Mouse (Mus musculus): ENCODE results near the gene Dolpp1. TPM values are rescaled to one million over a fixed set of nuclear protein-coding genes. Genes with fewer than 3 reads are reported as not detected.

The Dolpp1 gene
- 24.2 and 28.7 TPM in 2 replicates for polyA plus RNA-seq (2012; ENCODE audit: insufficient read depth, insufficient read length, missing spikeins)

- Histone ChIP-seq H3K4me1 (ENCODE audit: control insufficient read depth, insufficient read depth, low read length) (peaks cover 33% of the 10 kb centered on the region), H3K27ac (ENCODE audit: insufficient read depth, low read depth, low read length) (peak within 1 kb of the TSS; percentile 79), H3K4me3 (ENCODE audit: insufficient read depth, low read length) (peak within 1 kb of the TSS; percentile 93)
- TF ChIP-seq POLR2A (IDR thresholded peaks at IDR 0.05; ENCODE audit: borderline replicate concordance, low read depth, low read length) = no peak
- no peak for TF ChIP-seq CTCF (IDR thresholded peaks at IDR 0.05; ENCODE audit: low read depth, low read length)
These were observed at the start of gene Dolpp1 for GRCm38 (mm10) chr2:30392114-30392576. Gene Dolpp1 (plus strand): TSS chr2:30392254.

- Histone ChIP-seq H3K27ac (ENCODE audit: insufficient read depth, low read depth, low read length) (no peak overlapping the region), H3K4me3 (ENCODE audit: insufficient read depth, low read length) (no peak overlapping the region), H3K4me1 (ENCODE audit: control insufficient read depth, insufficient read depth, low read length) (no peaks in the 10 kb centered on the region)
- TF ChIP-seq POLR2A (IDR thresholded peaks at IDR 0.05; ENCODE audit: borderline replicate concordance, low read depth, low read length) (no peak), CTCF (IDR thresholded peaks at IDR 0.05; ENCODE audit: low read depth, low read length) (no peak)
These were observed 49.5 kb upstream of the Dolpp1 start for GRCm38 (mm10) chr2:30342544-30342943.

GRCm38 (mm10) chr2:30343601-30344137 is 48.4 kb upstream of the Dolpp1 start:
- no peak overlapping the region for H3K4me3 ChIP-seq (ENCODE audit: insufficient read depth, low read length)
- H3K27ac ChIP-seq (ENCODE audit: insufficient read depth, low read depth, low read length) = no peak overlapping the region
- H3K4me1 ChIP-seq (ENCODE audit: control insufficient read depth, insufficient read depth, low read length) = no peaks in the 10 kb centered on the region
- TF ChIP-seq POLR2A (IDR thresholded peaks at IDR 0.05; ENCODE audit: borderline replicate concordance, low read depth, low read length) (no peak), CTCF (IDR thresholded peaks at IDR 0.05; ENCODE audit: low read depth, low read length) (no peak)

- no peak for TF ChIP-seq CTCF (IDR thresholded peaks at IDR 0.05; ENCODE audit: low read depth, low read length)
- no peak for TF ChIP-seq POLR2A (IDR thresholded peaks at IDR 0.05; ENCODE audit: borderline replicate concordance, low read depth, low read length)
- H3K27ac ChIP-seq (ENCODE audit: insufficient read depth, low read depth, low read length) = no peak overlapping the region
- H3K4me1 ChIP-seq (ENCODE audit: control insufficient read depth, insufficient read depth, low read length) = peaks cover 10% of the 10 kb centered on the region
- no peak overlapping the region for H3K4me3 ChIP-seq (ENCODE audit: insufficient read depth, low read length)
These were observed 45.9 kb upstream of the Dolpp1 start for GRCm38 (mm10) chr2:30345971-30346676.

GRCm38 (mm10) chr2:30349196-30349595 is 42.9 kb upstream of the Dolpp1 start:
- H3K27ac ChIP-seq (ENCODE audit: insufficient read depth, low read depth, low read length) = no peak overlapping the region
- H3K4me3 ChIP-seq (ENCODE audit: insufficient read depth, low read length) = no peak overlapping the region
- no peak for TF ChIP-seq POLR2A (IDR thresholded peaks at IDR 0.05; ENCODE audit: borderline replicate concordance, low read depth, low read length)
- TF ChIP-seq CTCF (IDR thresholded peaks at IDR 0.05; ENCODE audit: low read depth, low read length) = no peak
- H3K4me1 ChIP-seq (ENCODE audit: control insufficient read depth, insufficient read depth, low read length) = peaks cover 12% of the 10 kb centered on the region

- Histone ChIP-seq H3K4me1 (ENCODE audit: control insufficient read depth, insufficient read depth, low read length) (peaks cover 12% of the 10 kb centered on the region), H3K4me3 (ENCODE audit: insufficient read depth, low read length) (no peak overlapping the region), H3K27ac (ENCODE audit: insufficient read depth, low read depth, low read length) (no peak overlapping the region)
- TF ChIP-seq CTCF (IDR thresholded peaks at IDR 0.05; ENCODE audit: low read depth, low read length) (no peak), POLR2A (IDR thresholded peaks at IDR 0.05; ENCODE audit: borderline replicate concordance, low read depth, low read length) (no peak)
These were observed 40.9 kb upstream of the Dolpp1 start for GRCm38 (mm10) chr2:30351149-30351548.

- H3K4me3 ChIP-seq (ENCODE audit: insufficient read depth, low read length) = no peak overlapping the region
- TF ChIP-seq POLR2A (IDR thresholded peaks at IDR 0.05; ENCODE audit: borderline replicate concordance, low read depth, low read length) (no peak), CTCF (IDR thresholded peaks at IDR 0.05; ENCODE audit: low read depth, low read length) (no peak)
- H3K27ac ChIP-seq (ENCODE audit: insufficient read depth, low read depth, low read length) = no peak overlapping the region
- H3K4me1 ChIP-seq (ENCODE audit: control insufficient read depth, insufficient read depth, low read length) = peaks cover 2% of the 10 kb centered on the region; the same call in 1 of the 2 replicates
These were observed 36.2 kb upstream of the Dolpp1 start for GRCm38 (mm10) chr2:30355861-30356260.

GRCm38 (mm10) chr2:30356266-30356665 is 35.8 kb upstream of the Dolpp1 start:
- TF ChIP-seq POLR2A (IDR thresholded peaks at IDR 0.05; ENCODE audit: borderline replicate concordance, low read depth, low read length) (no peak), CTCF (IDR thresholded peaks at IDR 0.05; ENCODE audit: low read depth, low read length) (no peak)
- no peak overlapping the region for H3K4me3 ChIP-seq (ENCODE audit: insufficient read depth, low read length)
- no peak overlapping the region for H3K27ac ChIP-seq (ENCODE audit: insufficient read depth, low read depth, low read length)
- H3K4me1 ChIP-seq (ENCODE audit: control insufficient read depth, insufficient read depth, low read length) = peaks cover under 1% of the 10 kb centered on the region; the same call in 1 of the 2 replicates

- H3K4me1 ChIP-seq (ENCODE audit: control insufficient read depth, insufficient read depth, low read length) = no peaks in the 10 kb centered on the region
- H3K4me3 ChIP-seq (ENCODE audit: insufficient read depth, low read length) = no peak overlapping the region
- no peak overlapping the region for H3K27ac ChIP-seq (ENCODE audit: insufficient read depth, low read depth, low read length)
- no peak for TF ChIP-seq CTCF (IDR thresholded peaks at IDR 0.05; ENCODE audit: low read depth, low read length)
- TF ChIP-seq POLR2A (IDR thresholded peaks at IDR 0.05; ENCODE audit: borderline replicate concordance, low read depth, low read length) = no peak
These were observed 35.1 kb upstream of the Dolpp1 start for GRCm38 (mm10) chr2:30356906-30357305.
